Mouse (Mus musculus) CD4-positive, CD25-positive, alpha-beta regulatory T cell, adult 2 months (primary cell): Measurements from ENCODE around the gene Tent2.
A peak's percentile ranks its signal among the peaks of the same experiment; 100 is the strongest.
"Not testable (repeated sequence)": the region's sequence is repeated elsewhere in the genome, so short reads cannot be mapped to it uniquely, and the experiment has no call there.

Source experiments
- DNase-seq: peaks from one replicate; pipeline ENCODE4 v3.0.0-alpha.2; 2012; ENCODE audit warnings: low read depth, low spot score

Tent2 gene

GRCm38 (mm10) chr13:93191831-93192645, at the start of gene Tent2:
Tent2 (minus strand) TSS chr13:93192385.
- DNase-seq, result peak; percentile 96

- no peak for DNase-seq
Observed at GRCm38 (mm10) chr13:93241180-93241579, 49.0 kb upstream of the Tent2 start.

GRCm38 (mm10) chr13:93239561-93239960, 47.4 kb upstream of the Tent2 start:
- DNase-seq, result no peak

- no peak for DNase-seq
Observed at GRCm38 (mm10) chr13:93239134-93239533, 46.9 kb upstream of the Tent2 start.

GRCm38 (mm10) chr13:93237677-93238398, 45.7 kb upstream of the Tent2 start:
- DNase-seq, result no peak

- no peak for DNase-seq
Observed at GRCm38 (mm10) chr13:93234267-93235039, 42.3 kb upstream of the Tent2 start.

- no peak for DNase-seq
Observed at GRCm38 (mm10) chr13:93232335-93232734, 40.1 kb upstream of the Tent2 start.

- DNase-seq, result no peak
Observed at GRCm38 (mm10) chr13:93231016-93231415, 38.8 kb upstream of the Tent2 start.

- DNase-seq, result no peak
Observed at GRCm38 (mm10) chr13:93211741-93212140, 19.6 kb upstream of the Tent2 start.

- DNase-seq, result no peak
Observed at GRCm38 (mm10) chr13:93192646-93193026, 451 bp upstream of the Tent2 start.

GRCm38 (mm10) chr13:93189416-93189815, 2.8 kb downstream of the Tent2 start:
- DNase-seq, result no peak

- no peak for DNase-seq
Observed at GRCm38 (mm10) chr13:93188738-93189137, 3.4 kb downstream of the Tent2 start.

- DNase-seq, result not testable (repeated sequence)
Observed at GRCm38 (mm10) chr13:93187792-93188191, 4.4 kb downstream of the Tent2 start.

GRCm38 (mm10) chr13:93180351-93180750, 11.8 kb downstream of the Tent2 start:
- no peak for DNase-seq

- no peak for DNase-seq
Observed at GRCm38 (mm10) chr13:93179522-93179921, 12.7 kb downstream of the Tent2 start.

- no peak for DNase-seq
Observed at GRCm38 (mm10) chr13:93177571-93177970, 14.6 kb downstream of the Tent2 start.

- no peak for DNase-seq
Observed at GRCm38 (mm10) chr13:93163303-93163702, 28.9 kb downstream of the Tent2 start.

GRCm38 (mm10) chr13:93162456-93162855, 29.7 kb downstream of the Tent2 start:
- DNase-seq, result no peak

- DNase-seq, result no peak
Observed at GRCm38 (mm10) chr13:93158261-93158660, 33.9 kb downstream of the Tent2 start.

- peak; percentile 22 for DNase-seq
Observed at GRCm38 (mm10) chr13:93153280-93153679, 38.9 kb downstream of the Tent2 start.

- DNase-seq, result peak; percentile 57
Observed at GRCm38 (mm10) chr13:93144336-93145167, 47.6 kb downstream of the Tent2 start, which contains the start of gene Cmya5. Cmya5 (minus strand) TSS chr13:93144724.
